Mouse (Mus musculus) embryonic fibroblast, embryonic 13.5 days (primary cell): Measurements from ENCODE around the gene Mrpl22.

Experiments
- CTCF ChIP-seq: IDR thresholded peaks from 2 replicates; pipeline ENCODE4 v1.5.1; 2011; ENCODE audit warnings: mild to moderate bottlenecking, control low read depth, low read length, moderate library complexity, borderline replicate concordance; ENCODE audit not compliant: insufficient read depth
- POLR2A ChIP-seq: IDR thresholded peaks from 2 replicates; pipeline ENCODE4 v1.6.1; 2011; ENCODE audit warnings: low read depth, mild to moderate bottlenecking, control low read depth, low read length, moderate library complexity

- TF ChIP-seq POLR2A (no peak), CTCF (no peak)
Observed at GRCm38 (mm10) chr11:58210321-58210886, 38.9 kb downstream of the Mrpl22 start.
